Mouse (Mus musculus) erythroblast, adult 5-6 weeks (primary cell): ENCODE results near the gene Thbs3. TPM values are rescaled to one million over a fixed set of nuclear protein-coding genes. Genes with fewer than 3 reads are reported as not detected.
"Not testable (repeated sequence)": the region's sequence is repeated elsewhere in the genome, so short reads cannot be mapped to it uniquely, and the experiment has no call there.

Source experiments
- ATAC-seq: replicated peaks from 2 replicates; pipeline ENCODE4 v1.8.0; 2016; ENCODE audit warnings: moderate number of reproducible peaks, mild to moderate bottlenecking, moderate TSS enrichment, inconsistent platforms; ENCODE audit not compliant: poor library complexity, low FRiP score, severe bottlenecking
- total RNA-seq, 2 experiments: library from RNA; stranded (forward) in 1 of 2; stranded (reverse) in 1 of 2; fragments of 150-400 nt in 1 of 2; fragments of 200-764, 138-1000 nt in 1 of 2; gene quantifications; 2 replicates each; pipeline versions ENCODE4 v1.2.3 to v1.2.4; 2015 to 2017; ENCODE audit warnings: low replicate concordance in 2 of 2

Thbs3 gene
- total RNA-seq, 2 experiments from 2014 or later: not detected

- no peak for ATAC-seq
Measured at GRCm38 (mm10) chr3:89193853-89194252, 21.1 kb upstream of the Thbs3 start.

GRCm38 (mm10) chr3:89195979-89196877 is 18.8 kb upstream of the Thbs3 start:
- ATAC-seq: peak; percentile 95

- ATAC-seq: no peak
Measured at GRCm38 (mm10) chr3:89199839-89200238, 15.1 kb upstream of the Thbs3 start.

GRCm38 (mm10) chr3:89202253-89203141 is 12.5 kb upstream of the Thbs3 start, which contains the start of gene Gba:
TSS of gene Gba (plus strand) at chr3:89202928.
- peak; percentile 89 for ATAC-seq

- peak; percentile 24; the same call in 1 of the 2 replicates for ATAC-seq
Measured at GRCm38 (mm10) chr3:89203142-89203514, 11.9 kb upstream of the Thbs3 start.

- no peak for ATAC-seq
Measured at GRCm38 (mm10) chr3:89206079-89206478, 8.9 kb upstream of the Thbs3 start.

GRCm38 (mm10) chr3:89206695-89207094 is 8.3 kb upstream of the Thbs3 start:
- ATAC-seq: no peak

- ATAC-seq: no peak
Measured at GRCm38 (mm10) chr3:89208075-89208657, 6.8 kb upstream of the Thbs3 start.

GRCm38 (mm10) chr3:89208736-89209135 is 6.2 kb upstream of the Thbs3 start:
- no peak for ATAC-seq

GRCm38 (mm10) chr3:89209731-89210130 is 5.2 kb upstream of the Thbs3 start:
- no peak for ATAC-seq

- no peak for ATAC-seq
Measured at GRCm38 (mm10) chr3:89210162-89210561, 4.8 kb upstream of the Thbs3 start.

- no peak for ATAC-seq
Measured at GRCm38 (mm10) chr3:89210731-89211130, 4.2 kb upstream of the Thbs3 start.

- peak; percentile 90 for ATAC-seq
Measured at GRCm38 (mm10) chr3:89213803-89214530, 1.0 kb upstream of the Thbs3 start.

GRCm38 (mm10) chr3:89215853-89216252 is 873 bp downstream of the Thbs3 start:
- peak; percentile 69 for ATAC-seq

- ATAC-seq: not testable (repeated sequence)
Measured at GRCm38 (mm10) chr3:89216407-89216806, 1.4 kb downstream of the Thbs3 start.

GRCm38 (mm10) chr3:89218271-89218670 is 3.3 kb downstream of the Thbs3 start:
- ATAC-seq: no peak

GRCm38 (mm10) chr3:89219546-89219945 is 4.6 kb downstream of the Thbs3 start:
- ATAC-seq: no peak

- no peak for ATAC-seq
Measured at GRCm38 (mm10) chr3:89221167-89221566, 6.2 kb downstream of the Thbs3 start.

GRCm38 (mm10) chr3:89224796-89225195 is 9.8 kb downstream of the Thbs3 start:
- no peak for ATAC-seq
